Mouse (Mus musculus): ENCODE measurements at regions not wholly inside any gene's neighbourhood (a gene's known extent, or its start where the extent isn't known, plus 50 kb on each side); places are given as distances from the start of the nearest gene placed in this dataset.

DNA sequence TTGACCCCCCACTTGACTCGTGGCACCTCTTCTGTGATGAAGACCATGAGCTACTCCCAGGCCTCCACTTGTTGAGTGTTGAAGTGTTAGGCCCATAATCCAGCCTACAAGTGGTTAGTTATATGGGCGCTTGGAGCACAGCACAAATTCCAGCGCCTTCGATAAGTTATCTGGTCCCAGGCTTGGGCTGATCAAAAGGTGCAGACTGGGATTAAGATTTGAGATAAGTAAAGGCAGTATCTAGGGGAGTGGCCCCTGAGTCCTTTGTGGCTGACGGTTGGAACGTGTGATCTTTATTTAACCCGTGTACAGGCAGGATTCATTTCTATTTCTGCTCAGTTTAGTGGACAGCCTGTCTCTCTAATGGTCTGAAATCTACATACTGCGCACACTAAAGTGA is 210.7 kb upstream of the Hey2 start:
- no peak for TF ChIP-seq CTCF (IDR thresholded peaks at IDR 0.05; ENCODE audit: low read depth)
- TF ChIP-seq EP300 (IDR thresholded peaks at IDR 0.05; ENCODE audit: low read depth): no peak
